In genomic region chr8:108729667-108730329, GRCm38 (mm10) we compare ENCODE assay signal across 12 mouse cellular contexts.
DNase-seq lines count a peak whose midpoint lies in the region; ATAC-seq and TF ChIP-seq lines count a peak whose summit lies in the region.
"Had no signal": no experiment of that assay in that cellular context is flagged by ENCODE, and none has a peak within 500 bp of the region (broad histone marks: within the 10 kb centered on the region; RNA-seq: fewer than 3 reads in every experiment).

No protein-coding gene starts in this region.

- no peaks in the 10 kb centered on the region for H3K9me3 ChIP-seq in lung, embryonic 14.5 days (ENCODE audit: low read depth, low read length)

- H3K27me3 ChIP-seq in lung, embryonic 14.5 days (ENCODE audit: insufficient read depth, low read length): no peaks in the 10 kb centered on the region

- 0 out of 2 replicates have a peak overlapping the region, but pooled peaks have one; percentile 0 for H3K27ac ChIP-seq in lung, embryonic 14.5 days (ENCODE audit: low read depth)

- 22% methylated on average over 12 of the region's 12 CpGs for WGBS in lung, embryonic 14.5 days
- 50% methylated on average over 12 of the region's 12 CpGs for WGBS in lung, adult 2 months

- ATAC-seq in lung, embryonic 14.5 days (ENCODE audit: insufficient read depth): no peak
- peak; percentile 31; the same call in 1 of the 2 replicates for ATAC-seq in common myeloid progenitor, adult 5-6 weeks (replicated peaks; ENCODE audit: low read depth, poor library complexity, severe bottlenecking)
- peak; percentile 82 for ATAC-seq in megakaryocyte, adult 5-6 weeks (ENCODE audit: poor library complexity, severe bottlenecking)

- TF ChIP-seq CTCF in lung, embryonic 14.5 days (IDR thresholded peaks at IDR 0.05; ENCODE audit: low read depth): no peak
- no peak for TF ChIP-seq CTCF in lung, adult 2 months (IDR thresholded peaks at IDR 0.05; ENCODE audit: insufficient read depth, low read length)

- H3K9ac ChIP-seq in lung, embryonic 14.5 days: no peak overlapping the region

- peaks cover 59% of the 10 kb centered on the region for H3K4me1 ChIP-seq in lung, embryonic 14.5 days (ENCODE audit: insufficient read depth)
- H3K4me1 ChIP-seq in lung, adult 2 months (ENCODE audit: control insufficient read depth, insufficient read depth, low read length): peaks cover 10% of the 10 kb centered on the region

- no peak overlapping the region; the same call in 1 of the 2 replicates for H3K4me2 ChIP-seq in lung, embryonic 14.5 days

- H3K4me3 ChIP-seq in lung, embryonic 14.5 days (ENCODE audit: low read depth, low read length): no peak overlapping the region
- no peak overlapping the region for H3K4me3 ChIP-seq in lung, adult 2 months (replicated peaks; ENCODE audit: extremely low read depth, low read depth, low read length)

- peak; percentile 42 for DNase-seq in embryo, embryonic 10.5 days (ENCODE audit: low spot score)
- DNase-seq in embryo, embryonic 11 days: no peak
- DNase-seq in lung, embryonic 14.5 days: no peak
- no peak for DNase-seq in lung, adult 2 months
- DNase-seq in right cerebral cortex, postnatal 14 days: no peak
- DNase-seq in layer of hippocampus, postnatal 25 days (ENCODE audit: extremely low spot score in 1 of 2, low spot score in 1 of 2): no peak
- DNase-seq: cerebellum, adult 11 months; lung, postnatal 4 days; thymus, adult 18-20 months had no signal

- TF ChIP-seq POLR2A in lung, adult 2 months (IDR thresholded peaks at IDR 0.05; ENCODE audit: borderline replicate concordance, extremely low read depth, low read depth, low read length): no peak

- no peaks in the 10 kb centered on the region for H3K36me3 ChIP-seq in lung, embryonic 14.5 days (ENCODE audit: insufficient read depth)
- H3K36me3 ChIP-seq: G1E had no signal
